Mouse (Mus musculus): ENCODE data around the gene Pfkfb4. TPM values are rescaled to one million over a fixed set of nuclear protein-coding genes. Genes with fewer than 3 reads are reported as not detected.

Gene Pfkfb4
- total RNA-seq, 4 experiments from 2014 or later: 21.5 to 37.8 (median 35.0) TPM

DNA sequence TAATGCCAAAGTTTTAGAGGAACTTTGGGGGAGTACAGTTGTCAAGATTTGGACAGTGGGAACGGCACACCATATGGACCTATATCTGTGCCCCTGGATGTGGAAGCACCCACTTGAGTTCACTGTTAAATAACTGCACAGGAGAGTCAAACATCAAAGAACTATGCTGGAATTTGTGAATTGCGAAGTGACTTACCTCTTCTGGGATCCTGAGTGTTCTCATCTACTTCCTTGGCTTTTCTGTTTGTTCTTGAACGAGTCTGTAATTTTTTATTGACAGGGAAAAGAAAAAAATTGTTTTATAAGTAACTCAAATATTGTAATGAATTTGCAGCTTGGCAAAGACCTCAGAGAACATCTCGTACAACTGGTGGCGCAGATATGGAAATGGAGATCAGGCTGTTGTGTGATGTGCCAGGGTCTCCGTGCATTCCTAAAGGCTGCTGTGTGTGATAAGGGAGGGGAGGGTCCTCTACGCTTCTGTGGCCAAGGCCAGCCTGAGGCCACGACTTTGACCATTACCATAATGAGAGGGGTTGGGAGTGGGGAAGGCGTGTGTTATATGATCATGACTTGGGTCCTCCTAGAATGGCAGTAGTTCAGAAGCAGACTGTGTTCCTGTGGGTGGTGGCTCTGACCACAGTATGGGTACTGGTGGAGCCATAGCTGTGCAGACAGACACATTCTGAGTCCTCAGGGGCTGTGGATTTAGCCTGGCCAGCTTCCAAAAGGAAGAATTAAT, 1.2 kb downstream of the Pfkfb4 start:
- no peak for DNase-seq (ENCODE audit: low spot score in 2 of 2)

DNA sequence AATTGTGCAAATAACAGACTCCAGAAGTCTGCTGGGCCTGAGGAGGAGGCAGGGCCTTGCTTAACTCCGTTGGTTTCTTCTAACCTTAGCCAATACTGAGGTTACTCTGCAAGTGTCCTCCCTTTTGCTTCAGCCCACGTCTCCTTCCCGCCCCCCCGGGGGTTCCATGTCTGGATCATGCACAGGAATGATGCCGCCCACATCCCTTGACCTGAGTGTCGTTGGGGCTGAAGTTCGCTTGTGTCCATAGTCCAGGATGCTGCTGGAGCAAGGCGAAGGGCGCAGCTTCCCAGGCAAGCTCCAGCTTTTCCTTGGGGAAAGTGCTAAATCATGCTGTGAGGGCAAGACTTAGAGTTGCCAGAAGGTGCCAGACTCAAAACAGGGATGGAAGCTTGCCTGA, 4.8 kb downstream of the Pfkfb4 start:
- no peak for DNase-seq (ENCODE audit: low spot score in 2 of 2)

DNA sequence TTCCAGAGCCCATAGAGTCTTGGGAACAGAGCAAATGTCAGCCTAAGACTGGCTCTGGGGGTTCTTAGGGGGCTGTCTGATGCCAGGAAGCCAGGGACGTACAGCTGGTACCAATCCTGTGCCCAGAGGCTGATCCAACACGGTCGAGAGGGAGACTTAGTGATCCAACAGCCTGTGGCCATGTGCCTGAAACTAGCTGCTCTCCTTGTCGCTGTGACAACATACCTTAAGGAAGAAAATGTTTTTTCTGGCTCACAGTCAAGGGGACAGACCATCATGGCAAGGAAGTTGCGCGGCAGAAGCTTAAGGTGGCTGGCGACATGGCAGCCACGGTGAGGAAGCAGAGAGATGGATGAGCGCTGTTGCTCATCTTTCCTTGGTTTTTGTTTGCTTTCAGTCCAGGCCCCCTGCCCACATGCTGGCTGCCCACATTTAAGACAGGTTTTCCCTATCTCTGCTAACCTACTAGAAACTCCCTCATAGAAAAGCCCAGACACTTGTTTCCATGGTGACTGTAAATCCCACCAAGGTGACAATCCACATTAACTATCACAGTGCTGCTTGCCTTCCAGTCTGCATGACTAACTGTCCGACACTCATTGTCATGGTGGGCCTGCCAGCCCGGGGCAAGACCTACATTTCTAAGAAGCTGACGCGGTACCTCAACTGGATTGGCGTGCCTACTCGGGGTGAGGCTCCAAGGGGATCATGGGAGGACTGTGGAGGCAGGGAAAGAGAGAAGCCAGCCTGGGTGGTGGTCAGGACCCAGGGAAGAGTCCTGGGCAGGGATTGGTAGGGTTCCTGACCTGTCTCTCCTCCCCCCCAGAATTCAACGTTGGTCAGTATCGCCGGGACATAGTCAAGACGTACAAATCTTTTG, 6.9 kb downstream of the Pfkfb4 start:
- no peak for DNase-seq (ENCODE audit: low spot score in 2 of 2)

DNA sequence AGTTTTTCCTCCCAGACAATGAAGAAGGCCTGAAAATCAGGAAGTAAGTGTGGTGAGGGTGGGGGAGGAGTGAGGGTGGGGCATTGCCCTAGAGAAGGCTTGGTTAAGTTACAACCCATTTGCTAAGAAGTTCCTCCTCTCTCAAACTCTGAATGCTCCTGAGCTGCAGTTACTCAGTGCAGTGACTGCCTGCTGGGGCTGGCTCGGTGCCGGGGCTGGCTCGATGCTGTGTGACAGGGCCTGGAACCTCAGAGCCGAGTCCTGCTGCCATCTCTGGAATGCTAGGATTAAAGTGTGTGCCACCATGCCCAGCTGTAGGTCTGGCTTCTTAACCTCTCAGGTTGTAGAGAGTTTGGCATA, 7.6 kb downstream of the Pfkfb4 start:
- DNase-seq (ENCODE audit: low spot score in 2 of 2): no peak

DNA sequence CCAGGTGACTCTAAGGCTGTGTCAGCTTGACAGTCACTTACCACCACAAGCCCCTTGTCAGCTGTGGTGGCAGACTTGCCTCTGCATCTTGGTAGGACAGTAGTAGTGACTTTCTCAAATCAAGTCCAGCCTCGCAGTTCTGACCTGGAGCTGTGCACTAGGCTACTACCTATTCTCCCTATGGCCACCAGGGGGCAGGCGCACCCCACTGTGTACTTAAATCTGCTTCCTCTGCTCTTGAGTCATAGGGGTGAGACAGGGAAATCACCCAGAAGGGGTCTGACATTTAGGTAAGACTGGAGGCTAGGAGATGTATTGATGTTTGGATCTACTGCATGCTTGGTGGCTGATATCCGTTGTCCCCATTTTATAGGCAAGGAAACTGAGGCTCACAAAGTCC, 9.1 kb downstream of the Pfkfb4 start:
- DNase-seq (ENCODE audit: low spot score in 2 of 2): peak in 1 of 2 experiments; percentile 55

DNA sequence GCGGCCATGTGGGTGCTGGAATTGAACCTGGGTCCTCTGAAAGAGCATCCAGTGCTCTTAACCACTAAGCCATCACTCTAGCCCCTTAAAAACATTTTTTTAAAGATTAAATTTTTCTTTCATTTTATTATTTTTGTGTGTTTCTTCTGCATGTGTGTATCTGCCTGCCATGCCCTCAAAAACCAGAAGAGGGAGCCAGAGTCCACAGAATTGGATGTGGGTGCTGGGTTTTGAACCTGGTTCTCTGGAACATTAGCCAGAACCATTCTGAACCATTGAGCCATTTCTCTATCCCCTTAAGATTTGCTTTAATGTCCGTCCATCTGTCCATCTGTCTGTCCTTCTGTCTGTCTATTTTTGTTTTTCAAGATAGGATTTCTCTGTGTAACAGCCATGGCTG, 11.6 kb downstream of the Pfkfb4 start:
- DNase-seq (ENCODE audit: low spot score in 2 of 2): no peak

DNA sequence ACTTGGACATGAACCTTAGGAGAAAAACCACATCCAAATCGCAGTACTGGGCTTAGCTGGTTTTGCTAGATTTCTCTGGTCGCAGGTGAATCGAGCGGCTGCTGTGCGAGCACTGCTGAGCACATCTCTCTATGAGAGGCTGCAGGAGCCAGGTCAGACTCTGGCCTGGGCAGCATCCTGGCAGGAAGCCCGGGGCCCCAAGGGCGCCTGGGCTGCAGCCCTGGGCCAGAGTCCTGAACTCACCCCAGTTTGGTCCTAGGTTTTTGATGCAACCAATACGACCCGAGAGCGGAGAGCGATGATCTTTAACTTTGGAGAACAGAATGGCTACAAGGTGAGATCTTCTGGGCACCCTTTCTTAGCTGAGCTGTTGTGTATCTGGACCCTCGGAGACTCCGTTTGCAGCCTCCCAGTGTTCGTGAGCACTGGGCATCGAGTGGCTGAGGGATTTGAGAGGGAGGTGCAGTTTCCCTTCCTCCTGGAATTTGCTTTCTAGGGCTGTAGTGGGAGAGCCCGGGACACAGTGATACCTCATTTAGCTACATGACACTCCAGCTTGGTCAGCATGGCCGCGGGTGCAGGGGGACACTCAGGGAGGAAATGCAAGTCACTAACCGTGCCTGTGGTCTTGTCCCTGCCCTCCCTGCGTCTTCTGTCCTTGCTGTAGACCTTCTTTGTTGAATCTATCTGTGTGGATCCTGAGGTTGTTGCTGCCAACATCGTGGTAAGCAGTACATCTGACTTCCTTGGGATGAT, 15.6 kb downstream of the Pfkfb4 start:
- no peak for DNase-seq (ENCODE audit: low spot score in 2 of 2)

DNA sequence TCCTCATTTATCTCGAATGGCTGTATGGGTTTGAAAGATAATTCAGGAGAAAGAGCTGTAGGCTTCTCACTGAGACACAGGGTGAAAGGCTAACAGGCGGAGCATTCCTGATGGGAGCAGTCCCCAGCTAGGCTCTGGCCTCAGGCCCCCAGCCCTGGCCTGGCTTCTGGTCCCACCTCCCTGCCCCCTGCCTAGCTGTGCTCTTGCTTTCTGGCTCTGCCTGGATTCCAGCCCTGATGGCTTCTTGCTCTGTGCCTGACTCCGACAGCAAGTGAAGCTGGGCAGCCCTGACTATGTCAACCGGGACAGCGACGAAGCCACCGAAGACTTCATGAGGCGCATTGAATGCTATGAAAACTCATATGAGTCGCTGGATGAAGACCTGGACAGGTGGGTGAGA, 16.5 kb downstream of the Pfkfb4 start:
- DNase-seq (ENCODE audit: low spot score in 2 of 2): no peak

DNA sequence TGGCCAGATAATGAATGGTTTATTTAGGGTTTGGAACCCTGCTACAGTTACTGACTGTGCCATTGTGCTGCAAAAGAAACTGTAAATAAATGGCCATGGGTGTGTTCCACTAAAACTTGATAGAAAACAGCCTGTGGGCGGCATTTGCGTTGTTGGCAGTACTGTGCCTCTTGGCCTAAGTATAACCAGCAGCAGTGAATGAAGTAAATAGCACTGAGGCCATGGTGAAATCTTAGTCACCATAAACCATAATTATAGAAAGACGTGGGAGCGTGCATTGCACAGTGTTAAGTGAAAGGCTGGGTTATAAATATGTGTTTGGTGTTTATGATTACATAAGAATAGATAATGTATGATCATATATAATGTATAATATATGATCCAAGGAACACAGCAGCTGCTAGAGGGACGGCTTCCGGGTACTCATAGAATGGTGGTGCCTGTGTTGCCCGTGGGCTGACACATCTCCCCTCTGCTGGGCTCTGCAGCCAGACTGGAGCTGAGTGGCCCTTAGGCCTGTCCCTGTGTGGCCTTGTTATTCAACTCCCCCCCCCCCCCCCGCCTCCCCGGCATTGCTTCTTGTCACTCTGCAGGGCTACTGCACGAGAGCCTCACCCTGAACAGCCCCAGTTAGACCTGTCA, 17.5 kb downstream of the Pfkfb4 start:
- no peak for DNase-seq (ENCODE audit: low spot score in 2 of 2)

DNA sequence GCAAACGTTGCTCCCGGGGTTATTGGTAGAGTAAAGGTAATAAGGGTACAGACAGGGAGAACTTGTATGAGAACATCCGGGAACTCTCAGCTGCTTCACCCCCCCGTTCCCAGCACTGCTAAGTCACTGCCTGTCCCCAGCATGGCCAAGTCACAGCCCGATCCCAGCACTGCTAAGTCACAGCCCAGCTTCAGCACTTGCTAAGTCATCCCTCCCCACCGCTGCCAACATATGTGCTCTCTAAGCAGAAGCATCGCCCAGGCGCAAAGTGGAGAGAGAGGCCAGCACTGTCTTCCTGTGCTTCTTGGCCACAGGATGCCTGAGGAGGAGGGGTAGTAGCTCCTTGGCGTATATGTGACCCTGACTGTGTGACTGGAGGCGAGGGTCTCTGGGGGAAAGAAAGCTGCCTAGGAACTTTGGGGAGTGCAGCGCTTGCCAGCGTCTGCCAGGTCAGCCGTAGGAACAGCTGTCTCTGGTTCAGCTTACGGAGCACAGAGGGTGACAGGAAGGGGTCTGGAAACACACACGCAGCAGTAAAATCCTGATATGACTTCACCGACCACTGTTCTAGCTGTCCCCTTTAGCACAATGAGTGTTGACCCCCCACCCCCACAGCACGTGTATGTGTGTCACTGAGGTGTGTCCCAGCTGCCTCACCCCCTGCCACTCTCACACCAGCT, 18.2 kb downstream of the Pfkfb4 start:
- DNase-seq (ENCODE audit: low spot score in 2 of 2): peak; percentile 82 to 87

DNA sequence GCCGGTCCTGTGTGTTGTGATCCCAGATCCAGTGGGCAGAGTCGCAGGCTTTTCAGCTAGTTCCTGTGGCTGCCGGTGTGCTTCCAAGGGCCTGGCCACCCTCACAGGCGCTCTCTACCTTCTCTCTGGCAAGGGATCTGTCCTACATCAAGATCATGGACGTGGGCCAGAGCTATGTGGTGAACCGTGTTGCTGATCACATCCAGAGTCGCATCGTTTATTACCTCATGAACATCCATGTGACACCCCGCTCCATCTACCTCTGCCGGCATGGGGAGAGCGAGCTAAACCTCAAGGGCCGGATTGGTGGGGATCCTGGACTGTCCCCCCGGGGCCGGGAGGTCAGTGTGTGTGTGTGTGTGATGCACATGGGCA, 18.7 kb downstream of the Pfkfb4 start:
- DNase-seq (ENCODE audit: low spot score in 2 of 2): peak in 1 of 2 experiments; percentile 36

DNA sequence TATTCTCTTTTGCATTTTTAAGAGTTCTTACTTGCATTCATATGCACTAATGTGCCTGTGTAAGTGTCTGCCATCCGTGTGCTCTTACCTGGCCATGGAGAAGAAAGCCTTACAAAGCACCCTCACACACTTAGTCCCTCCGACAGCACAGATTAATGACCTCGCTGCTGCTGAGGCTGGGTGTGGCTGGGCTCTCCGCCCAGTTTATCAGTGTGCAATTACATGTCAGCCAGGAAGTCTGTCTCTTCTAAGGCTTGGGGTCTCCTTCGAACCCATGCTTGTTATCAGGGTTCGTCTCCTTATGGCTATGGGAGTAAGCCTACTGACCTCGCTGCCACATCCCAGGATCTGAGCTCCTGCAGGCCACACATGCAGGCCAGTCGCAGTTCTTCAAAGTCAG, 23.8 kb downstream of the Pfkfb4 start:
- no peak for DNase-seq (ENCODE audit: low spot score in 2 of 2)

DNA sequence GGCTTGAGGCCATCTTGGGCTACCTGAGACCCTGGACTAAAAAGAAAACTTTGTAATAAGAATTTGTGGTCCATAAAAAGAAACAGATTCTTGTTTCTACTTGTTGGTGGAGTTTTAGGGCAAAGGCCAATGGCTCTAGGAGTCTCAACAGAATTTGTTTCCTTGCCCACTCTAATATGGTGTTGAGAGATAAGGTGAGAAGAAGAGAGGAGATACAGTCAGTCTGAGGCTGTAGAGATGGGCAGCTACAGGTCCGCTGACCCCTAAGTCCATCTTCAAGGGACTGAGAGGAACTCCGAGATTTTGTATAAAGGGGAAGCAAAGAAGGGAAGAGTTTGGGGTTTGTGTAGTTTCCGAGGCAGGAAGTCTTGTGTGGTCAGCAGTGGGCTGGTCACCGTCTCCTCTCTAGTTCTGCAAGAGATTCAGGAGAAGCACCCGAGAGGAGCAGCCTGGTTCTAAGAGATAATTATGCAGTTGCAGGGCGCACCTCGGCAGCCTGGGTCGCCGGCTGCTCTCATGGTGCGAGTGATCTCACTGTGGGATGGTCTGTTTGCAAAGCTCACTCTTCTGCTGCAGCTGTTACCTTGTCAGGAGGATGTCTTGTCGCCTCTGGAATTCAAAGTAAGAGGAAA, 25.5 kb downstream of the Pfkfb4 start:
- DNase-seq (ENCODE audit: low spot score in 2 of 2): no peak

DNA sequence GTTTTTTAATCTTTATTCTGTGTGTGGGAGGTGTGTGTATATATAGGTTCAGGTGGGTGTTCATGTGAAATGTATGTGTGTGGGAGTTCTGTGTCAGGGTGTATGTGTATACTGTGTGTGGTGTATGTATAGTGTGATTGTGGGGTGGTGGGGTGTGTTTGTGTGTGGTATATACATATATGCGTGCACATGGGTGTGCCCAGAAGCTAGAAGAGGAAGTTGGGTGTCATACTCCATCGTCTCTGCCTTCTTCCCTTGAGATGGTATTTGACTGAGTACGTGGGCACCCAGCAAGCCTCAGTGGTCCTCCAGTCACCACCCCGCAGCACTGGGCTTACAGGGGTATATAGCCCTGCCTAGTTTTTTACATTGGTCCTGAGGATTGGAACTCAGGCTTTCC, 29.9 kb downstream of the Pfkfb4 start:
- DNase-seq (ENCODE audit: low spot score in 2 of 2): no peak

DNA sequence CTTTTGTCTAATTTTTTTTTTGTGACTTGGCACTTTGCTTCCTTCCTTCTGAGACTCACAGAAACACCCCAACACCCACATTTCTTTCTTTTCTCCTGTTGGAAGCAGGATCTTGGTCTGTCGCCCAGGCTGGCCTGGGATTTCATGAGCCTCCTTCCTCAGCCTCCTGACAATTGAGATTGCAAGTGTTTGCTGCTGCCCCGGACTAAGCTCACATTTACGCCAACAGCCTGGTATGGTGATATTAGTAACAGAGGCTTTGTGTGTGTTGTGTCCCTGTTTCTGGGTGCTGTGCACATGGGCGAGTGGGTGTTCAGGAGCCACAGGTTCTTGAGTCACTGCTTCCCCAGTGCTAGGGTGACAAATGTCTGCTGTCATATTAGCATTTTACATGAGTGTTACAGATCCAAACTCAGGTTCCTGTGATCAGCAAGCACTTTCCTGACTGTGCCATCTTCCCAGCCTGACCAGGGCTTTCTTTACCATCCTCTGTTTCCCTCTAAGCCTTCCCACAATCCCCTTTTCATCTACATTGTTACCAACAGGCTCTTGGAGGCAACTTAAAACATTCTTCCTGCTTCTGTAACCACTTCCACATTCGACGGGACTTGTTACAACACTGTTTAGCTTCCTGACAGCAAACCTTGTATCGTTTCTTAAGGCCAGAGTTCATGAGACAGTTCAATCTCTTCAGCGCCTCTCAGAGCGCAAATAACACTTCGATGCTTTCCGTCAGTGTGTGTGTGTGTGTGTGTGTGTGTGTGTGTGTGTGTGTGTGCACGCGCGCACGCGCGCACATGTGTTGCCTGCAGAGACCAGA, 31.5 kb downstream of the Pfkfb4 start:
- DNase-seq (ENCODE audit: low spot score in 2 of 2): no peak

DNA sequence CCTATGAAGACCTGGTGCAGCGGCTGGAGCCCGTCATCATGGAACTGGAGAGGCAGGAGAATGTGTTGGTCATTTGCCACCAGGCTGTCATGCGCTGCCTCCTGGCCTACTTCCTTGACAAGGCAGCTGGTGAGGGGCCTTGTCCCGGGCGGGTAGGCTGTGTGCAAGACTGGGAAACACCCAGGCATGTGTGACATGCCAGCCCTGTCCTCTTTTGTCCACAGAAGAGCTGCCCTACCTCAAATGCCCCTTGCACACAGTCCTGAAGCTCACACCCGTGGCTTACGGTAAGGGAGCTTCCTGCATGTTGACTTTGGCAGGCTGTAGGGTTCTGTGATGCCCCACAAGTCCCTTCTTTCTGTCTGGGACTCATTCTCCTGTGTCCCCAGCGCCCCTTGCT, 35.9 kb downstream of the Pfkfb4 start:
- DNase-seq (ENCODE audit: low spot score in 2 of 2): peak in 1 of 2 experiments; percentile 61

DNA sequence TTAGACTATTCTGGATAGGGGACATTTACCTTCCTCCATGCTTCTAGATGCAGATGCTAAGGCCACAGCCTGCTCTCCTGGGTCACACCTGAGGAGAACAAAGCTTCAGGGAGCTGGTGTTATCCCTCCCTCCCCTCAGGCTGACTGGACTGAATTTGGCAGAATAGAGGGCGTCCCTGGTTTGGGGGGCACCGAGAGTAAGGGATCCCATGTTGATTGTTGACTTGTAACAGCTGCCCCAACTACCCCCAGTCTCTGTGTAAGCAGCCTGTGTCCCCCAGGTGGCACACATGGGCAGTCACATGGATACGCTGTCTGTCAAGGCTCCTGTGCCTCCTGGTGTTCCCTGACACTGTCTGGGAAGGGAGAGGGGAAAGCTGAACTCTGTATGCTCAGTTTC, 36.8 kb downstream of the Pfkfb4 start:
- DNase-seq (ENCODE audit: low spot score in 2 of 2): no peak

DNA sequence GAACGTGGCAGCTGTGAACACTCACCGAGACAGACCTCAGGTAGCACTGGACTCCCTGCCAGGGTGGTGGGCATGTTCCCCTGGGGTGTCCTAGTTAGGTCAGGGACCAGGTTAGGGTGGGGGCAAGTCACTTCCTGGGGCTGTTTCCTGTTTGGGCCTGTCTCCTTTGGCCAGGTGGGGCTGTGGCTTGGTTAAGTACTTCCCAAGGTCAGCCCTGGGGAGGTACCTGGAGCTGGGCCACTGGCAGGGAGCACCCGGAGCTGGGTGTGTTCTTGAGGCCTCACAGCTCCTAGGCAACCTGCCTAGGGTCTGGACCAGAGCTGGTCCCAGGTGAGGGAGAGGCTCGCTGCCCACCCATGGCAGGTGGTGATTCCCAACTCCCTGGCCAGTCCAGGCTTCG, 37.3 kb downstream of the Pfkfb4 start:
- no peak for DNase-seq (ENCODE audit: low spot score in 2 of 2)

DNA sequence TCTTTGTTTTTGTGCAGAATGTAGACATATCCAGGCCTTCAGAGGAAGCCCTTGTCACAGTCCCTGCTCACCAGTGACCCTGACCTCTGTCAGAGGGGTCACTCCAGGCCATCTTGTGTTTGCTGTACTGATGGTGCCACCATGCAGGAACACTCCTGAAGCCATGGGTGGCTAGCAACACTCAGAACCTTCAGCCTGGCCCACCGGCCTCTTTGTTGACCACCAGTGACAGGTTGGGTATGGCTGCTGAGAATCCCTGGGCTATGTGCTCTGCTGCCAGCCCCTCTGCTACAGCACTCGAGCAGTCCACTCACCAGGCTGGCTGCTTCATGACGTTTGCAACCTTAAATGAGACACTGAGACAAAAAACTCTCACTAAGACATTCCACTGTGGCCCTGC, 38.7 kb downstream of the Pfkfb4 start:
- DNase-seq (ENCODE audit: low spot score in 2 of 2): no peak

DNA sequence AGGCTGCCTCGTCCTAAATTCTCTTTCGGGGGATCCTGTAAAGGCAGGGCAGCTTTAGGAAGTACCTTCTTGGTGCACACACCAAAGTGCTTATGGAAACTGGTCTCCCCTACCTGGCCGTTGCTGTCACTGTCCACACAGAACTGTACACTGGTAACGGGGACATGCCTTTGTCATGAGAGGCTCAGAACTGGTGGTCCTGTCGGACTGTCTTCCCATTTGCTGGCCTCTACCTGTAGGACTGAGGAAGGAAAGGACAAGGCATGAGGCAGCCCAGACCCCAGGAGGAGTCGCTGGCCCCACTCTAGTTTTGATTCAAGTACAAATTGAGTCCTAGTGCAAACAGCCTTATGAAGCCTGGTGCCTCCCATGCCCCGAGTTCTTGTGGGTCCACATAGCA, 39.4 kb downstream of the Pfkfb4 start:
- DNase-seq (ENCODE audit: low spot score in 2 of 2): no peak

Measured in gastrocnemius, adult 8-10 months (tissue).